Mouse (Mus musculus): ENCODE measurements around the gene Laptm4a. TPM values are rescaled to one million over a fixed set of nuclear protein-coding genes. Genes with fewer than 3 reads are reported as not detected.
A peak's percentile ranks its signal among the peaks of the same experiment; 100 is the strongest.

Laptm4a gene
- polyA plus RNA-seq, 1 experiment, result 491 TPM

GRCm38 (mm10) chr12:8897140-8897539 is 24.3 kb upstream of the Laptm4a start:
- TF ChIP-seq TCF3 (IDR thresholded peaks at IDR 0.05; ENCODE audit: insufficient read length, low read depth), result no peak
- TF ChIP-seq POLR2A (IDR thresholded peaks at IDR 0.05; ENCODE audit: insufficient read length, low read depth), result peak; percentile 43
- TF ChIP-seq CEBPB (IDR thresholded peaks at IDR 0.05; ENCODE audit: insufficient read depth, poor library complexity, severe bottlenecking), result no peak
- peak; percentile 34 for TF ChIP-seq TCF12 (IDR thresholded peaks at IDR 0.05; ENCODE audit: insufficient read depth, poor library complexity, severe bottlenecking)
- no peak for TF ChIP-seq USF1 (IDR thresholded peaks at IDR 0.05; ENCODE audit: low read depth)
- peak in 2 of 3 experiments; percentile 57 to 74 for TF ChIP-seq MYOD1 (IDR thresholded peaks at IDR 0.05; ENCODE audit: control insufficient read depth in 1 of 3, insufficient read length in 2 of 3, low read depth in 2 of 3)
- TF ChIP-seq POLR2AphosphoS2 (IDR thresholded peaks at IDR 0.05; ENCODE audit: insufficient read length, low read depth), result no peak
- TF ChIP-seq SRF (IDR thresholded peaks at IDR 0.05; ENCODE audit: control insufficient read depth, insufficient read length, low read depth), result no peak
- no peak for TF ChIP-seq MAX (IDR thresholded peaks at IDR 0.05; ENCODE audit: low read depth)
- peak; percentile 56 to 90 (median 67) for TF ChIP-seq MYOG (IDR thresholded peaks at IDR 0.05; ENCODE audit: control insufficient read depth in 1 of 3, insufficient read depth in 1 of 3, insufficient read length in 2 of 3, low read depth in 2 of 3)
- no peak for TF ChIP-seq REST (IDR thresholded peaks at IDR 0.05; ENCODE audit: insufficient read depth, insufficient read length)
- TF ChIP-seq E2F4 (IDR thresholded peaks at IDR 0.05; ENCODE audit: insufficient read depth), result no peak
- H3K4me3 ChIP-seq, result no peak overlapping the region
- no peaks in the 10 kb centered on the region for H3K36me3 ChIP-seq (ENCODE audit: control insufficient read depth, insufficient read depth)
- H3ac ChIP-seq (ENCODE audit: control insufficient read depth, insufficient read length), result no peak overlapping the region
- H3K4me2 ChIP-seq (ENCODE audit: low read depth), result peak overlapping the region; percentile 0
- no peaks in the 10 kb centered on the region for H3K79me2 ChIP-seq (ENCODE audit: control insufficient read depth, insufficient read depth)
- H3K27me3 ChIP-seq (ENCODE audit: control insufficient read depth, insufficient read depth, insufficient read length), result no peaks in the 10 kb centered on the region

GRCm38 (mm10) chr12:8898879-8899785 is 22.3 kb upstream of the Laptm4a start:
- Histone ChIP-seq H3ac (ENCODE audit: control insufficient read depth, insufficient read length) (no peak overlapping the region), H3K79me2 (ENCODE audit: control insufficient read depth, insufficient read depth) (no peaks in the 10 kb centered on the region), H3K36me3 (ENCODE audit: control insufficient read depth, insufficient read depth) (no peaks in the 10 kb centered on the region), H3K27me3 (ENCODE audit: control insufficient read depth, insufficient read depth, insufficient read length) (no peaks in the 10 kb centered on the region), H3K4me2 (ENCODE audit: low read depth) (no peak overlapping the region), H3K4me3 (no peak overlapping the region)
- TF ChIP-seq E2F4 (IDR thresholded peaks at IDR 0.05; ENCODE audit: insufficient read depth), result no peak
- TF ChIP-seq MAX (IDR thresholded peaks at IDR 0.05; ENCODE audit: low read depth), result no peak
- no peak for TF ChIP-seq POLR2A (IDR thresholded peaks at IDR 0.05; ENCODE audit: insufficient read length, low read depth)
- no peak for TF ChIP-seq TCF12 (IDR thresholded peaks at IDR 0.05; ENCODE audit: insufficient read depth, poor library complexity, severe bottlenecking)

- no peaks in the 10 kb centered on the region for H3K36me3 ChIP-seq (ENCODE audit: control insufficient read depth, insufficient read depth)
- H3K27me3 ChIP-seq (ENCODE audit: control insufficient read depth, insufficient read depth, insufficient read length), result no peaks in the 10 kb centered on the region
- H3K4me3 ChIP-seq, result no peak overlapping the region
- no peaks in the 10 kb centered on the region for H3K79me2 ChIP-seq (ENCODE audit: control insufficient read depth, insufficient read depth)
- peak overlapping the region; percentile 39 for H3K4me2 ChIP-seq (ENCODE audit: low read depth)
- no peak for TF ChIP-seq E2F4 (IDR thresholded peaks at IDR 0.05; ENCODE audit: insufficient read depth)
- TF ChIP-seq MYOD1 (IDR thresholded peaks at IDR 0.05; ENCODE audit: control insufficient read depth in 1 of 3, insufficient read length in 2 of 3, low read depth in 2 of 3), result peak in 1 of 3 experiments; percentile 21
- no peak for TF ChIP-seq CEBPB (IDR thresholded peaks at IDR 0.05; ENCODE audit: insufficient read depth, poor library complexity, severe bottlenecking)
- no peak for TF ChIP-seq MYOG (IDR thresholded peaks at IDR 0.05; ENCODE audit: control insufficient read depth in 1 of 3, insufficient read depth in 1 of 3, insufficient read length in 2 of 3, low read depth in 2 of 3)
- no peak overlapping the region for H3ac ChIP-seq (ENCODE audit: control insufficient read depth, insufficient read length)
Observed at GRCm38 (mm10) chr12:8900107-8900698, 21.3 kb upstream of the Laptm4a start.

- peak overlapping the region; percentile 39 for H3K4me2 ChIP-seq (ENCODE audit: low read depth)
- H3K27me3 ChIP-seq (ENCODE audit: control insufficient read depth, insufficient read depth, insufficient read length), result no peaks in the 10 kb centered on the region
- H3K79me2 ChIP-seq (ENCODE audit: control insufficient read depth, insufficient read depth), result no peaks in the 10 kb centered on the region
- peak overlapping the region; percentile 25 for H3K4me3 ChIP-seq
- no peak overlapping the region for H3ac ChIP-seq (ENCODE audit: control insufficient read depth, insufficient read length)
- TF ChIP-seq E2F4 (IDR thresholded peaks at IDR 0.05; ENCODE audit: insufficient read depth) (no peak), TCF3 (IDR thresholded peaks at IDR 0.05; ENCODE audit: insufficient read length, low read depth) (no peak), POLR2AphosphoS2 (IDR thresholded peaks at IDR 0.05; ENCODE audit: insufficient read length, low read depth) (peak; percentile 50), TCF12 (IDR thresholded peaks at IDR 0.05; ENCODE audit: insufficient read depth, poor library complexity, severe bottlenecking) (no peak), CEBPB (IDR thresholded peaks at IDR 0.05; ENCODE audit: insufficient read depth, poor library complexity, severe bottlenecking) (no peak), REST (IDR thresholded peaks at IDR 0.05; ENCODE audit: insufficient read depth, insufficient read length) (no peak), POLR2A (IDR thresholded peaks at IDR 0.05; ENCODE audit: insufficient read length, low read depth) (peak; percentile 29), USF1 (IDR thresholded peaks at IDR 0.05; ENCODE audit: low read depth) (no peak), MYOG (IDR thresholded peaks at IDR 0.05; ENCODE audit: control insufficient read depth in 1 of 3, insufficient read depth in 1 of 3, insufficient read length in 2 of 3, low read depth in 2 of 3) (no peak), MAX (IDR thresholded peaks at IDR 0.05; ENCODE audit: low read depth) (no peak)
- H3K36me3 ChIP-seq (ENCODE audit: control insufficient read depth, insufficient read depth), result no peaks in the 10 kb centered on the region
Observed at GRCm38 (mm10) chr12:8900919-8901663, 20.4 kb upstream of the Laptm4a start.
